Mouse (Mus musculus) CH12.LX (cell line): ENCODE results near the gene Olfr1360. TPM values are rescaled to one million over a fixed set of nuclear protein-coding genes. Genes with fewer than 3 reads are reported as not detected.
A peak's percentile ranks its signal among the peaks of the same experiment; 100 is the strongest.
"Not testable (repeated sequence)": the region's sequence is repeated elsewhere in the genome, so short reads cannot be mapped to it uniquely, and the experiment has no call there.

Experiments
- DNase-seq: peaks from one replicate; pipeline ENCODE4 v3.0.0-alpha.2; 2013; ENCODE audit errors: extremely low read depth
- H3K27ac ChIP-seq: 2 replicates; pipeline ENCODE4 v1.5.1; 2012; ENCODE audit warnings: low read depth, mild to moderate bottlenecking, control low read depth, moderate library complexity; ENCODE audit not compliant: insufficient read depth
- H3K27me3 ChIP-seq: replicated peaks from 2 replicates; pipeline ENCODE3; 2012; ENCODE audit warnings: inconsistent platforms
- H3K36me3 ChIP-seq, 2 experiments: replicated peaks in 1 of 2; 2 replicates each; pipeline versions ENCODE3 to v1.6.1; 2012; ENCODE audit warnings: inconsistent platforms in 1 of 2, low read length in 1 of 2, mild to moderate bottlenecking in 1 of 2, mixed read lengths in 1 of 2, moderate library complexity in 1 of 2; ENCODE audit not compliant: control insufficient read depth in 1 of 2, insufficient read depth in 1 of 2
- H3K4me1 ChIP-seq, 2 experiments: 2 replicates each; pipeline ENCODE4 v1.6.1; 2012; ENCODE audit warnings: inconsistent platforms in 1 of 2, moderate library complexity in 1 of 2; ENCODE audit not compliant: insufficient read depth in 2 of 2, control insufficient read depth in 1 of 2
- H3K4me2 ChIP-seq: 2 replicates; pipeline ENCODE4 v1.6.1; 2012; ENCODE audit warnings: low read depth, mild to moderate bottlenecking, control low read depth; ENCODE audit not compliant: poor library complexity, insufficient read depth, severe bottlenecking
- H3K4me3 ChIP-seq, 3 experiments: fragments of 150-350 bp in 1 of 3; sonication (generic) in 1 of 3; replicated peaks in 1 of 3; 2 replicates each; pipeline versions ENCODE3 to v1.5.1; 2011 to 2012; ENCODE audit warnings: low read depth in 2 of 3, low read length in 2 of 3, mild to moderate bottlenecking in 2 of 3, moderate library complexity in 2 of 3, control low read depth in 1 of 3, improper control_type of control experiment in 1 of 3, inconsistent platforms in 1 of 3, mixed read lengths in 1 of 3; ENCODE audit not compliant: poor library complexity in 1 of 3
- H3K79me2 ChIP-seq: replicated peaks from 2 replicates; pipeline ENCODE4 v1.6.1; 2012; ENCODE audit warnings: mild to moderate bottlenecking, moderate library complexity; ENCODE audit not compliant: control insufficient read depth, poor library complexity, insufficient read depth, severe bottlenecking; ENCODE audit errors: extremely low read depth
- H3K9ac ChIP-seq: 2 replicates; pipeline ENCODE4 v1.6.1; 2012; ENCODE audit warnings: low read depth, mild to moderate bottlenecking, control low read depth, moderate library complexity; ENCODE audit not compliant: insufficient read depth
- H3K9me3 ChIP-seq: replicated peaks from 2 replicates; pipeline ENCODE3; 2012; ENCODE audit warnings: low read length, inconsistent platforms, mixed read lengths
- CHD1 ChIP-seq: IDR thresholded peaks from 2 replicates; pipeline ENCODE4 v1.6.1; 2012; ENCODE audit warnings: low read depth, low read length, improper control_type of control experiment, inconsistent platforms
- CHD2 ChIP-seq: IDR thresholded peaks from 2 replicates; pipeline ENCODE4 v1.6.1; 2011; ENCODE audit warnings: low read length, improper control_type of control experiment
- E2F4 ChIP-seq: IDR thresholded peaks from 2 replicates; pipeline ENCODE4 v1.6.1; 2011; ENCODE audit warnings: low read depth, low read length, improper control_type of control experiment; ENCODE audit not compliant: insufficient replicate concordance
- EP300 ChIP-seq: IDR thresholded peaks from 2 replicates; pipeline ENCODE4 v1.6.1; 2011; ENCODE audit warnings: low read length, improper control_type of control experiment
- IRF4 ChIP-seq: IDR thresholded peaks from 2 replicates; pipeline ENCODE4 v1.6.1; 2014; ENCODE audit warnings: low read depth, mild to moderate bottlenecking, inconsistent platforms, low read length, improper control_type of control experiment
- JUND ChIP-seq: conservative IDR thresholded peaks from 2 replicates; pipeline ENCODE4 v1.6.1; 2011; ENCODE audit warnings: low read depth, low read length, improper control_type of control experiment
- MAX ChIP-seq: IDR thresholded peaks from 2 replicates; pipeline ENCODE4 v1.6.1; 2011; ENCODE audit warnings: low read length, improper control_type of control experiment
- MAZ ChIP-seq: IDR thresholded peaks from 2 replicates; pipeline ENCODE4 v1.6.1; 2012; ENCODE audit warnings: low read depth, mild to moderate bottlenecking, inconsistent platforms, low read length, improper control_type of control experiment, moderate library complexity
- MYC ChIP-seq: IDR thresholded peaks from 2 replicates; pipeline ENCODE4 v1.6.1; 2011; ENCODE audit warnings: low read depth, mild to moderate bottlenecking, improper control_type of control experiment, low read length
- NELFE ChIP-seq: IDR thresholded peaks from 2 replicates; pipeline ENCODE4 v1.6.1; 2011; ENCODE audit warnings: low read depth, low read length, improper control_type of control experiment
- POLR2A ChIP-seq: IDR thresholded peaks from 2 replicates; pipeline ENCODE4 v1.6.1; 2011; ENCODE audit warnings: low read depth, mild to moderate bottlenecking, improper control_type of control experiment, low read length
- POLR2AphosphoS2 ChIP-seq: IDR thresholded peaks from 2 replicates; pipeline ENCODE4 v1.6.1; 2011; ENCODE audit warnings: low read depth, low read length, improper control_type of control experiment
- RAD21 ChIP-seq: IDR thresholded peaks from 2 replicates; pipeline ENCODE4 v1.6.1; 2011; ENCODE audit warnings: low read depth, mild to moderate bottlenecking, low read length, improper control_type of control experiment, moderate library complexity
- RCOR1 ChIP-seq: conservative IDR thresholded peaks from 2 replicates; pipeline ENCODE4 v1.6.1; 2012; ENCODE audit warnings: low read depth, mild to moderate bottlenecking, inconsistent platforms, low read length, improper control_type of control experiment
- SIN3A ChIP-seq: IDR thresholded peaks from 2 replicates; pipeline ENCODE4 v1.6.1; 2012; ENCODE audit warnings: low read length, improper control_type of control experiment, inconsistent platforms
- SMC3 ChIP-seq: IDR thresholded peaks from 2 replicates; pipeline ENCODE4 v1.6.1; 2011; ENCODE audit warnings: low read depth, low read length, improper control_type of control experiment
- UBTF ChIP-seq: IDR thresholded peaks from 2 replicates; pipeline ENCODE4 v1.6.1; 2012; ENCODE audit warnings: low read depth, mild to moderate bottlenecking, inconsistent platforms, low read length, improper control_type of control experiment, moderate library complexity
- USF2 ChIP-seq: conservative IDR thresholded peaks from 2 replicates; pipeline ENCODE4 v1.6.1; 2011; ENCODE audit warnings: low read depth, low read length, improper control_type of control experiment
- ZKSCAN1 ChIP-seq: IDR thresholded peaks from 2 replicates; pipeline ENCODE4 v1.6.1; 2012; ENCODE audit warnings: low read depth, inconsistent platforms, low read length, improper control_type of control experiment, borderline replicate concordance
- ZNF384 ChIP-seq: IDR thresholded peaks from 2 replicates; pipeline ENCODE4 v1.6.1; 2012; ENCODE audit warnings: low read depth, low read length, improper control_type of control experiment, inconsistent platforms
- dilution Hi-C: fragments of 300-500 bp; cut with MboI; formaldehyde crosslinking; loops from 2 replicates; pipeline ENCODE4 v1.14.3; 2020; ENCODE audit warnings: low sequenced_read_pairs; ENCODE audit not compliant: extremely low pct_unique_long_range_greater_than_20kb, extremely low pct_ligation_motif_present
- in situ Hi-C: fragments of 300-500 bp; cut with MboI; formaldehyde crosslinking; loops from 3 replicates; pipeline ENCODE4 v1.14.3; 2019; ENCODE audit warnings: low sequenced_read_pairs, low pct_ligation_motif_present, low pct_unique_long_range_greater_than_20kb, mixed read lengths
- polyA plus RNA-seq: library from polyadenylated mRNA; unstranded; fragments of >175 nt; gene quantifications from 2 replicates; pipeline ENCODE4 v1.2.1, GENCODE M21; 2012; ENCODE audit warnings: low read depth; ENCODE audit not compliant: insufficient read length
- total RNA-seq, 2 experiments: library from RNA; depleted of rRNA; stranded (reverse); fragments of 300-350 nt in 1 of 2; fragments of >200 nt in 1 of 2; gene quantifications; 2 replicates each; pipeline ENCODE4 v1.2.3; 2012 to 2014

Olfr1360 gene
- total and polyA plus RNA-seq, 3 experiments, result not detected

DNA sequence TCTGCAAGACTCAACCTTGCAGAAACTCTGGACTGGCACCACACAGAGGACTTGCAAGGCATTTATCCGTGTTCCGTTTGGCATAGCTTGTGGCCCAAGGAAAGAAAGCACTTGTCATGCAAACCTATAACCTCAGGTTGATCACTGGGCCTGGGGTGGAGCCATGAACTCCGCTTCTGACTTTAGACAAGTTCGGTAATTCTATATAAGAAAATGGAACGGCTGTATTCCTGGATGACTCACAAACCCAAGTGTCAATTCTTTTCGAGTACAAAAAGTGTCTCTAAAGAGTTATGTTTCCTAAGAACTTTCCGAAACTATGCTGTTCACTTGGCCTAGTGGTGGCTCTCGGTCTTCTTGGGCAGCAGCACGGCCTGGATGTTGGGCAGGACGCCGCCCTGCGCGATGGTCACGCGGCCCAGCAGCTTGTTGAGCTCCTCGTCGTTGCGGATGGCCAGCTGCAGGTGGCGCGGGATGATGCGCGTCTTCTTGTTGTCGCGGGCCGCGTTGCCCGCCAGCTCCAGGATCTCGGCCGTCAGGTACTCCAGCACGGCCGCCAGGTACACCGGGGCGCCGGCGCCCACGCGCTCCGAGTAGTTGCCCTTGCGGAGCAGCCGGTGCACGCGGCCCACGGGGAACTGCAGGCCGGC, 44.0 kb upstream of the Olfr1360 start:
- H3K9me3 ChIP-seq, dilution Hi-C loops, H3K79me2 ChIP-seq, H3K27me3 ChIP-seq, H3K36me3 ChIP-seq: not testable (repeated sequence)
- peak overlapping the region; percentile 91 for H3K4me2 ChIP-seq
- H3K4me1 ChIP-seq, result peaks cover 2 to 28% of the 10 kb centered on the region in 2 experiments; a peak in 2 of 4 replicates
- peak overlapping the region; percentile 67 for H3K9ac ChIP-seq
- in situ Hi-C loops, result loop anchor here (25.0 kb wide), 2 partner anchors 216 to 334 kb away; partner anchors contain the start of gene Zfp184
- DNase-seq, result peak; percentile 65
- peak overlapping the region; percentile 28 to 63 (median 41) for H3K4me3 ChIP-seq
- H3K27ac ChIP-seq, result peak overlapping the region; percentile 90
- TF ChIP-seq NELFE (peak; percentile 56; the same call in 1 of the 2 replicates), UBTF (0 out of 2 replicates have a peak, but pooled peaks have one; percentile 61), POLR2A (peak; percentile 34; the same call in 1 of the 2 replicates)

DNA sequence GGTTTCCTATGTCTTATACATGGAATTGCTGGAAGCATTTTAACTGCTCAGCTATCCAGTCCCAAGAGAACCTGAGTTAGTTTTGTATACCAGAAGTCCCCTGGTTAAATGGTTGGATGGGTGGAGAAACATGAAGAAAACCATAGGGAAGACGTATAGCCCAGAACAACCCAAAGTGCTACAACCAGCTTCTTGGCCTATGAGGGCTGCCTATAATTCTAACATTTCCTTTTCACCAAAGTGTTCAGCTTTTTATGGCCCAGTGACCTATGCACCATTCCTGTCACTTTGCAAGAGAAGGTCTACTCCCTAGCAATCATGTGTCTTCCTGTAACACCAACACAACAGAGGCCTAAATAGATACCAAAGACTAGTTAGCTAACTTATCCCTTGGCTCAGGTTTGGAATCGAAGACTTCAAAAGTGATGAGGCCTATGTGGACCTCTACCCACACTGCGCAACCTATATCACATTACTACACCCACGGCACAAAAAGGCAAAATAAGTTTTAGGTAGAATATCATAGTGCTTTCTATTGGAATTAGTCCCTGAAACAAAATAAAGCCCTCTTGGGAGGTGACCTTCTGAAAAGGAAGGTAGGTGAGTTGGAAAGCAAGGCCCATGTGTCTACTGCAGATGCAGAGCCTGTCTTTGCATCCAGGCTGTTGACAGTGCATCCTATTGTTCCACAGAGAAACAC, 41.3 kb upstream of the Olfr1360 start:
- Histone ChIP-seq H3K9ac (peak overlapping the region; percentile 73), H3K27me3 (no peaks in the 10 kb centered on the region), H3K4me1 (peaks cover 2 to 37% of the 10 kb centered on the region in 2 experiments; a peak in 2 of 4 replicates), H3K36me3 (no peaks in the 10 kb centered on the region), H3K27ac (peak overlapping the region; percentile 88), H3K4me2 (peak overlapping the region; percentile 77), H3K9me3 (no peaks in the 10 kb centered on the region), H3K79me2 (no peaks in the 10 kb centered on the region), H3K4me3 (peak overlapping the region; percentile 32 to 48 (median 45))
- in situ Hi-C loops (loop anchor here (25.0 kb wide), 2 partner anchors 219 to 331 kb away; partner anchors contain the start of gene Zfp184), dilution Hi-C loops (no loop called here)
- TF ChIP-seq CHD1 (peak; percentile 32; the same call in 1 of the 2 replicates), ZNF384 (no peak), MYC (peak; percentile 57; the same call in 1 of the 2 replicates), SMC3 (no peak), IRF4 (no peak), POLR2AphosphoS2 (peak; percentile 98), POLR2A (peak; percentile 78), MAX (no peak), RAD21 (no peak), MAZ (no peak), E2F4 (no peak), RCOR1 (peak; percentile 39; the same call in 1 of the 2 replicates), ZKSCAN1 (no peak), EP300 (no peak), NELFE (peak; percentile 61; the same call in 1 of the 2 replicates), CHD2 (peak; percentile 9; the same call in 1 of the 2 replicates), SIN3A (0 out of 2 replicates have a peak, but pooled peaks have one; percentile 15), JUND (0 out of 2 replicates have a peak, but pooled peaks have one; percentile 5), USF2 (no peak)
- DNase-seq, result peak; percentile 60
